Mouse (Mus musculus) stomach, embryonic 14.5 days (tissue): ENCODE measurements at regions not wholly inside any gene's neighbourhood (a gene's known extent, or its start where the extent isn't known, plus 50 kb on each side); places are given as distances from the start of the nearest gene placed in this dataset.

Experiments used
- ATAC-seq: fragments of 200-750 bp; cut with Nextera tagmentation; 2 replicates; pipeline ENCODE4 v1.8.0; 2017; ENCODE audit warnings: low read depth, moderate TSS enrichment; ENCODE audit not compliant: insufficient number of reproducible peaks, insufficient read depth, low FRiP score
- H3K27ac ChIP-seq: fragments of 300-500 bp; sonication (generic); 2 replicates; pipeline ENCODE4 v1.5.1; 2014; ENCODE audit warnings: mild to moderate bottlenecking, low read length, moderate library complexity, mixed read lengths
- H3K27me3 ChIP-seq: fragments of 300-500 bp; sonication (generic); 2 replicates; pipeline ENCODE4 v1.6.1; 2014; ENCODE audit warnings: low read length, control low read depth, mixed read lengths; ENCODE audit not compliant: control insufficient read depth, insufficient read depth
- H3K36me3 ChIP-seq: fragments of 300-500 bp; sonication (generic); 2 replicates; pipeline ENCODE4 v1.6.1; 2014; ENCODE audit warnings: mild to moderate bottlenecking, control low read depth, low read length, moderate library complexity, mixed read lengths; ENCODE audit not compliant: control insufficient read depth, insufficient read depth
- H3K4me1 ChIP-seq: fragments of 300-500 bp; sonication (generic); 2 replicates; pipeline ENCODE4 v1.6.1; 2014; ENCODE audit warnings: low read length, control low read depth, mixed read lengths; ENCODE audit not compliant: control insufficient read depth, insufficient read depth
- H3K4me2 ChIP-seq: fragments of 300-500 bp; sonication (generic); replicated peaks from 2 replicates; pipeline ENCODE4 v1.6.1; 2014; ENCODE audit warnings: low read depth, low read length, control low read depth
- H3K4me3 ChIP-seq: fragments of 300-500 bp; sonication (generic); 2 replicates; pipeline ENCODE4 v1.5.1; 2014; ENCODE audit warnings: low read depth, low read length, control low read depth
- H3K9ac ChIP-seq: fragments of 300-500 bp; sonication (generic); replicated peaks from 2 replicates; pipeline ENCODE4 v1.6.1; 2014; ENCODE audit warnings: low read depth, mild to moderate bottlenecking, control low read depth, low read length, moderate library complexity, mixed read lengths
- H3K9me3 ChIP-seq: fragments of 300-500 bp; sonication (generic); 2 replicates; pipeline ENCODE4 v1.6.1; 2016; ENCODE audit warnings: low read depth, low read length, control low read depth; ENCODE audit not compliant: control insufficient read depth
- WGBS: fragments of 180-500 bp; shearing (Covaris S2); extraction: QIAGEN DNeasy Blood & Tissue Kit; methylation state at CpG from one replicate; pipeline ENCODE4 v1.1.7; 2014; 5-methylcytosine and 5-hydroxymethylcytosine counted together

DNA sequence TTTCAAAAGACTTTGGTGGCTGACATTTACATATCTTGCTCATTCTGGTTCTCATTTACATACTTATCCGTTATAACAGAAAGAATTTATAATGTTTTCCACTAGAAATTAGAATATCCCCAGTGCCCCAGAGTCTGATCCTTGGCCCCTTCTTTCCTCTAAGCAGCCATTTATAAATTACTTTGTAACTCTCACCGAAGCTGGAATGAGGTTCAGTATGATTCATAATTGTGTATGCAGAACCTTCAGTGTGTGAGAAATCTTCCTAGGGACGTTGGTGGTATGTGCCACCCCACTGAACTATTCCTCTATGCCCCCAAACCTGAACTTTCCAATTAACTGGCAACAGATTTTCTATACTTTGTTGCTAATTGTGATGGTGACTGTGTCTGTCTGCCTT is 104.7 kb downstream of the Gm5447 start:
- H3K4me2 ChIP-seq = no peak overlapping the region
- H3K4me1 ChIP-seq = no peaks in the 10 kb centered on the region
- no peak for ATAC-seq
- WGBS = 60% methylated on average over 3 of the region's 3 CpGs
- H3K27me3 ChIP-seq = no peaks in the 10 kb centered on the region
- H3K36me3 ChIP-seq = no peaks in the 10 kb centered on the region
- no peaks in the 10 kb centered on the region for H3K9me3 ChIP-seq
- H3K9ac ChIP-seq = no peak overlapping the region
- no peak overlapping the region for H3K27ac ChIP-seq
- H3K4me3 ChIP-seq = no peak overlapping the region

DNA sequence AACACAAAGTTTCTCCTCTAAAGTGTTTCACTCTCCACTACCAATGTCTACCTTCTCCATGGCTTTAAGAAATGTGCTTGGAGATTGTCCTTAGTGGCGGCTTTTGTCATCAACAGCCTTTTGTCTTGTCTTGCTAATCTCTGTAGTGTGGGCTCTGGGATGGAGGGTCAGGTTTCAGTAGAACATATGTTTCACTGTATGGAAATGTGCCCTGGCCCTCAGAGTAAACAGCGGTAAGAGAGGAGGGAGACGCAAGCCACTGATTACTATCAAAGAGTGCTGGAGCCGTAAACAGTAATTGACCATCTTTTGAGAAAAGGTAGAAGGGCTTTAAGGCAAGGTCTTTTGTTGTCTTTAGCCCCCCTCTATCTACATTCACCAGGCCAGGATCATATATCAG is 106.2 kb downstream of the Gm5447 start:
- Histone ChIP-seq H3K4me3 (no peak overlapping the region), H3K36me3 (no peaks in the 10 kb centered on the region), H3K4me1 (no peaks in the 10 kb centered on the region), H3K27ac (no peak overlapping the region), H3K9ac (no peak overlapping the region), H3K27me3 (no peaks in the 10 kb centered on the region), H3K9me3 (no peaks in the 10 kb centered on the region), H3K4me2 (no peak overlapping the region)
- 32% methylated on average over 4 of the region's 4 CpGs for WGBS
- ATAC-seq = no peak

DNA sequence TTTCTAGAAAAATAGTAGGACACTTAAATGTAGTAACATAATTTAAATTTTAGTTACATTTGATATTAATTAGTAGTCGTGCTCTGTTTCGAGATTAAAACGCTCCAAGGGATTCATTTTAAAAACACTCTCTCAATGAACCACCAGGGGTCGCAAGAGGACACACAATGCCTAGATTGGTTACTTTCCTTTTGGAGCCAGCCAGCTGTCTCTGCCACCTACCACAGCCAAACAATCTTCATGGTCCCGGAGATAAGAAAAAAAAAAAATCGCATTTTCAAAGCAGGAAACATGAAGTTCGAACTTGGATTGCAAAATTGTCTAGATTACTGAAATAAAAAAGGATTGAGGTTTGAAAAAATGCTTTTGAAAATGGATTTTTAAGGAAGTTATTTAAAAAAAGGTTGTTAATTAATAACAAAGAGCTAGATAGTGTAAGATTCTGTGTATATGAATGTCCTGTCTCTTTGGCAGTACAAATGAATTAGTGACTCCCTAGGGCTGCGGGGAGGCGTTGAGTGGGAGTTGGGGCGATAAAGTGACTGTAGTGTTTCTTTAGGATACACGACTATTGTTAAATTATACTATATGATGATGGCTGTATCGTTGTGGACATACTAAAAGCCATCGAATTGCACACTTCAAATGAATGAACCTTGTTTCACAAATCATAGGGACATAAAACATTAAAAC is 108.6 kb downstream of the Gm5447 start:
- 22% methylated on average over 13 of the region's 13 CpGs for WGBS
- H3K27me3 ChIP-seq = no peaks in the 10 kb centered on the region
- H3K4me2 ChIP-seq = no peak overlapping the region

DNA sequence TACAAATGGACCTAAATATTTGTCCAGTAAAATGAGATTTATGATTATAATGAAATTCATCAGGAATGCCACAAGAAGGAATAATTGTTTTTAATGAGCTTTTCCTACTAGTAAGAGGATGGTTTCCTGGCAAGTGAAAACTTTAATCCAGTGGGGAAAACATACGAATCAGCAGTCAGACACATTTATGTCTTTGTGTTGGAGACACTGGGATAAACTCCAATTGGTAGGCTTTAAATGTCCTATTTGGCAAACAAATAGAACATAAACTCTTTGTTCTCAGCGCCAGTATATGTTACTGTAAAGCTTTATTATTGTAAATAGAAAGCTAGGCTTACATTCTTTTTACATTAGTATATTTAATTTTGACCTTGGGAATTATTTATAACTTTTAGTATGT is 127.0 kb downstream of the Gm5447 start:
- Histone ChIP-seq H3K27ac (no peak overlapping the region), H3K4me3 (no peak overlapping the region), H3K27me3 (no peaks in the 10 kb centered on the region), H3K4me2 (no peak overlapping the region), H3K36me3 (no peaks in the 10 kb centered on the region), H3K4me1 (no peaks in the 10 kb centered on the region), H3K9ac (no peak overlapping the region), H3K9me3 (no peaks in the 10 kb centered on the region)
- ATAC-seq = no peak
- 61% methylated on average over 2 of the region's 2 CpGs for WGBS

More for the DNA sequence above, 108.6 kb downstream of the Gm5447 start:
- Histone ChIP-seq H3K4me3 (no peak overlapping the region), H3K27ac (no peak overlapping the region), H3K9me3 (no peaks in the 10 kb centered on the region), H3K36me3 (no peaks in the 10 kb centered on the region), H3K9ac (no peak overlapping the region), H3K4me1 (no peaks in the 10 kb centered on the region)
- no peak for ATAC-seq

DNA sequence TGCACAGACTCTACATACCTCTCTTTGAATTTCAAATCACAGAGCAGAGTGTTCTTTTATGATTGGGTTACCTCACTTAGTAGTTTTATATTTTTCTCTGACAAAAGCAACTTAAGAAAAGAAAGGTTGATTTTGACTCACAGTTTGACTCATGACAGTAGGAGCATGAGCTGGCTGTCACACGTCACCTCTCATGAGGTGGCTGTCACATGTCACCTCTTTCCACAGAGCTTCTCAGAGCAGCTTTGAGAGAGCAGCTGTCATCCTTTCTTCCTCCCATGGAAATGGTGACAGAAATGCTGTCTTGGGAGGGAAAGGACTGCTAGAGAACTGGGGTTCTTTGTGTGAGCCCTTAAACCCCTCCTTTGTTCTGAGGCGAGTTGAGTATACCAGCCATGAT is 133.4 kb downstream of the Gm5447 start:
- 79% methylated on average over 2 of the region's 2 CpGs for WGBS
- ATAC-seq = no peak
- Histone ChIP-seq H3K9me3 (no peaks in the 10 kb centered on the region), H3K36me3 (no peaks in the 10 kb centered on the region), H3K4me2 (no peak overlapping the region), H3K9ac (no peak overlapping the region), H3K4me1 (no peaks in the 10 kb centered on the region), H3K27ac (no peak overlapping the region), H3K27me3 (no peaks in the 10 kb centered on the region), H3K4me3 (no peak overlapping the region)

DNA sequence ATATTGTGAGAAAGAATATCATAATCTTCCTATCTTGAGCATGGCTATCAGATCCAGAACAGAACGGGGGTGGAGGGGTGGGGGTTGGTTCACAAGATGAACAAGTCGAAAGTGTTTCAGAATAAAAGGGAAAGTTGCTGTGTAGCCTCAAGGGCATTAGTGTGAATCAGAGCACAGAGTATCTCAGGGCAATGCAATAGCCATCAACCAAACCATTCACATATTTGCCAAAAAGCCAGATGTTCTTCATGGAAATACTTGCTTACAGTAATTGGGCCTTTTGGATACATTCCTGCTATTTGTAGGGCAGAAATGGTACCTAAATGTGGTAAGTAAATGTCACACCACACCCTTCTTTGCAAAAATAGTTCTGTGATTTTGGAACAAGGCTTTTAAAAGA is 135.2 kb downstream of the Gm5447 start:
- Histone ChIP-seq H3K9me3 (no peaks in the 10 kb centered on the region), H3K36me3 (no peaks in the 10 kb centered on the region), H3K4me2 (no peak overlapping the region), H3K9ac (no peak overlapping the region), H3K27me3 (no peaks in the 10 kb centered on the region), H3K4me3 (no peak overlapping the region), H3K27ac (no peak overlapping the region), H3K4me1 (no peaks in the 10 kb centered on the region)
- 79% methylated on average over 2 of the region's 2 CpGs for WGBS
- ATAC-seq = no peak

DNA sequence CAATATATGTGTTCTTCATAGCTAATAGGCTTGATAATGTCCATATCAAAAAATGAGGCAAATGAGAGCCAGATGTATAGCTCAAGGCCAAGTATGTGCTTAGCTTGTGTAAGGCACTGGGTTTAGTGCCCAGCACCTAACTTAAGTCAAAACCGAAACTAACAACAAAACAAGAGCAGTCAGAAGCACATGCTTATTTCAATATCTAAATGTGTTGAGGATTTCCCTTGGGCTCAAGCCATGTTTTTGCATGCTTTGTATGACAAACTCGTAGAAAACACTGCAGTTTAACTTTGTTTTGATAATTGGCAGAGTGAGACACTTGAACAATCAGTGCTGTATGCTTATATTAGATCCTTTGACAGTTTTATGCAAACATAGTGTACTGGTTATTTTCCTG is 148.7 kb downstream of the Gm5447 start:
- H3K4me3 ChIP-seq = no peak overlapping the region
- no peak overlapping the region for H3K4me2 ChIP-seq
- H3K36me3 ChIP-seq = no peaks in the 10 kb centered on the region
- no peak overlapping the region for H3K9ac ChIP-seq
- no peaks in the 10 kb centered on the region for H3K4me1 ChIP-seq
- H3K27ac ChIP-seq = no peak overlapping the region
- no peak for ATAC-seq
- 72% methylated on average over 2 of the region's 2 CpGs for WGBS
- no peaks in the 10 kb centered on the region for H3K9me3 ChIP-seq
- no peaks in the 10 kb centered on the region for H3K27me3 ChIP-seq

DNA sequence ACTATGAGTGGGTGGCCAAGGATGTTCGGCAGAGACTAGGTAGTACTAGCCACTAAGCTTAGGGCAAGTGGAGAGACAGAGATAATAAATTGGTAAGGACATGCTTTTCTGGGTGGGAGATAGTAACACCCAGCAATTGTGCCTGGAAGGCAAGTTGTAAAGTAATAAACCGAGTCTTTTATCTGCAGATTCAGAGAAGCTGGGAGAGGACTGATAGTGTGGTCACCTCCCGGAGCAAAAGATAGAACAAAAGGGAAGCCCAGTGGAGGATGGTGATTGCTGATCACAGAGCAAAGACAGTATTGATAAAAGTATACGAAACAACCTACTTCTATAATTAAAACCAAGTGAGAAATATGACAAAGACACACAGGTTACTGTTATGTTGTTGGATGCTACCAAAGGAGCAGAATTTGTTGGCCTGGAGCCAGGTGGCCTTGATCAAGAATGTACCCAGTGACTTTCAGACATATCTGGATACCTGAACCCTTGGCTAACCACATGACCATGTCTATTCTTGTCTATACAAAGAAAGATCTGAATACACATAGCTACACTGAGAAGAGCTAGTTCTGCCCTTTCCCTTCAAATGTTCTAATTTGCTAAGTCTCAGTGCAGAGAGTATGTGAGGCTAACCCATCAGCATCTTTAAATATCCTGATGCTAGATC is 150.7 kb downstream of the Gm5447 start:
- WGBS = 73% methylated on average over 4 of the region's 4 CpGs
- no peaks in the 10 kb centered on the region for H3K4me1 ChIP-seq
- no peak overlapping the region for H3K4me3 ChIP-seq
- no peaks in the 10 kb centered on the region for H3K9me3 ChIP-seq
- no peaks in the 10 kb centered on the region for H3K36me3 ChIP-seq
- H3K27ac ChIP-seq = no peak overlapping the region
- no peaks in the 10 kb centered on the region for H3K27me3 ChIP-seq
- no peak overlapping the region for H3K9ac ChIP-seq
- H3K4me2 ChIP-seq = no peak overlapping the region
- no peak for ATAC-seq

DNA sequence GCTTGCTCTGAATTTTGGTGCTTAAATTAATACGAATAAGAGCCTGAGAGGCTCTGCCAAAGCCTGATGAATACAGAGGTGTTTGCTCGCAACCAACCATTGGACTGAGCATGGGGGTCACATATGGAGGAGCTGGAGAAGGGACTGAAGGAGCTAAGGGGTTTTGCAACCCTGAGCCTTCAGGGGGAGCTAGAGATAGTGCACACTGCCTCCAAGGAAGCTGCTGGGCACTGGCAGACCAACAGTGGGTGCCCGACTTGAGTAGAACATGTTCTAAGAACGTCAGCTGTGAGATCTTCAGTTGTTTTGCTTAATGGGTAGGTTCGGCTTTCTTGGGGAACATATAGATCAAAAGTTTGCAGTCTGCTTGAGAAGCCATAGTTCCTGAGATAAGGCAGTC is 158.5 kb downstream of the Gm5447 start:
- Histone ChIP-seq H3K9ac (no peak overlapping the region), H3K4me2 (no peak overlapping the region), H3K4me1 (no peaks in the 10 kb centered on the region), H3K9me3 (no peaks in the 10 kb centered on the region), H3K27ac (no peak overlapping the region), H3K4me3 (no peak overlapping the region), H3K36me3 (no peaks in the 10 kb centered on the region), H3K27me3 (no peaks in the 10 kb centered on the region)
- 86% methylated on average over 5 of the region's 5 CpGs for WGBS
- ATAC-seq = no peak
